Mouse (Mus musculus) adrenal gland, adult 2 months (tissue): ENCODE results near the gene Dgki. TPM values are rescaled to one million over a fixed set of nuclear protein-coding genes. Genes with fewer than 3 reads are reported as not detected.
"Not testable (repeated sequence)": the region's sequence is repeated elsewhere in the genome, so short reads cannot be mapped to it uniquely, and the experiment has no call there.

Source experiments
- DNase-seq: peaks from one replicate; pipeline ENCODE4 v3.0.0; 2021
- polyA plus RNA-seq: library from polyadenylated mRNA; depleted of rRNA; stranded (reverse); fragments of >200 nt; gene quantifications from 2 replicates; pipeline ENCODE4 v1.2.3, GENCODE M21; 2012
- total RNA-seq, 2 experiments: library from RNA; stranded (reverse); gene quantifications; 2 replicates each; pipeline ENCODE4 v1.2.3; 2021

Dgki gene
- total and polyA plus RNA-seq, 3 experiments: 0.53 to 2.6 (median 2.0) TPM

DNA sequence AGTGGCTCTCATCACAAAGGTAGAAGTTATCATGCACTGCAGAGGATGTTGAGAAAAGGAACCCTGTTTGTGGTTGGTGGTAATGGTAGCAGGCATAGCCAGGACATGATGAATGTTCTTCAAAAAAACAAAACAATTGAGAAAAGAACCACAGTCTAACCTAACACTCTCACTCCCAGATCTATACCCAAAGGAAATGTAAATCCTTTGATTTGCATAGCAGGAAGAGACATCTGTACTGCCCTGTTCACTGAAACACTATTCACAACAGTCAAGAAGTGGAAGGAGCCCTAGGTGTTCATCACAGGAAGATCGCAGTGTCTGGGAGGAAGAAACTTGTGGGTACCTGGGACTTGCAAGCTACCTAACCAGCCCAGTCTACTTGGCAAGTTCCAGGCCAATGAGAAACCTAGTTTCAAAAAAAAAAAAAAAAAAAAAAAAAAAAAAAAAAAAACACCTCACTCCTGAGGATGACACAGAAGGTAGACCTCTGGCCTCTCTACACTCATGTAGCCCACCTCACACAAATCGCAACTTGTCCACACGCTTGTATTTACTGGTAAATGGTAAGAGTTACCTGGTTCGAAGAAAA is 152.5 kb downstream of the Dgki start:
- no peak for DNase-seq

DNA sequence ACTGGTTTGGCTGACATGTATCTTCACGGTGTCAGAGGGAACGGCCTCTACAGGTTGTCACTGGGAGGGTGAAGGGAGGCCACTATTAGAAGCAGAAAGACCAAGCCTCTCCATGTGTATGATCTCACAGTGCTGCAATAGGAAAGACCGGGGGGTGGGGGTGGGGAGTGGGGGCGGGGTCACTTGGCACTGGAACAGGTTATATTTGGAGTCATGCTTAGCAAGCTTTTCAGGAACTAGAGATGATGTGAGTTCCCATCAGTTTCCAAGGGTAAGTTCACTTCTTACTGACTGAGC is 156.2 kb downstream of the Dgki start:
- DNase-seq: no peak

DNA sequence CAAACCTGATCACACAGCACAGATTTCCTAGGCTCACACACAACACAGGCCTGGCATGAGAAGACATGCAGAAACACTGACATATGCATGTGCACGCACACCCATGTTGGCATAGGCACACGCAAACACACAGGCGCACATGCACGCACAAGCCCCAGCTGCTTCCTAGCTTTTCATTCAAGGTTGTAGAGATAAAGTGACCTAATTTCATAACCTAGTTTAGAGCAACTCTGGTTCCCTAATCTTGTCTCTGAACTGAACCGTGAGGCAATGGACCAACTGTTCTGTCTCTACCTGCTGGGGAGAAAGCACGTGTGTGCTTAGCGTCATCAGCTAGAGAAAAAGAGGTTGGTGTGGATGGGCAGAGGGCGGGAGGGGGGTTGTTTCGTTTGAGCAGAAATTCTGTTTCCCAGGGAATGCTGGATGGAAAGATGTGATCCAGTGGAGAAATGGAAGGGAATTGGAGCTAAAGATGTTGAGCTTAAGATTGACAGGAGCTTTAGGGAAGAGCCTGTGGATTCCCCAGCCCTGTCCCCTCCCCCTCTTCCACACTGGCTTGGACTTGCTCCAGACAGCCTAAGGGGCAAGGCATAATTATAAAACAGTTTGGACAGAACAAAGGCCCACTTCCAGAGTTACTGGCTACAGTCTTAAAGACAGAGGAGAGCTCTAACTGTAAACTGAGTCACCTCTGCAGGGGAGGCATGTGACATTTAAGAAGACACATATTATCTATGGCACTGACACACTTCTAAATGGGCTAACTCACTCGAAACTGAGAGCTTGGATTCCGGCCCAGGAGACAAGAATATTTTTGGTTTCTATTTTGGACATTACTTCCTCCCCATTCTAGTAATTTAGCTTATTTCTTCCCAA is 156.8 kb downstream of the Dgki start:
- peak; percentile 54 for DNase-seq

DNA sequence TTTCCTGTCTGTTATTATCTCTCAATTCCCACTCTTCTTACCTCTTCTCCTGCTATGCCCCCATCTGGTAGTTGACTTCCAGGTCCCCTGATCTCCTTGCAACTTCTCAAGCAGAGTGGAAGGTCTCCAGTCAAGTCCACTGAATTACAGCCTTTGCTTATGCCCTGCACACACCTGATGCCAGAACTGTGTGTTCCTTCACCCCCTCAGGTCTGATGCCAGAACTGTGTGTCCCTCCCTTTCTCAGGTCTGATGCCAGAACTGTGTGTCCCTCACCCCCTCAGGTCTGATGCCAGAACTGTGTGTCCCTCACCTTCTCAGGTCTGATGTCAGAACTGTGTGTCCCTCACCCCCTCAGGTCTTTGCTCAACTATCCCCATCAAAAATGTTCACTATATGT is 161.2 kb downstream of the Dgki start:
- no peak for DNase-seq

DNA sequence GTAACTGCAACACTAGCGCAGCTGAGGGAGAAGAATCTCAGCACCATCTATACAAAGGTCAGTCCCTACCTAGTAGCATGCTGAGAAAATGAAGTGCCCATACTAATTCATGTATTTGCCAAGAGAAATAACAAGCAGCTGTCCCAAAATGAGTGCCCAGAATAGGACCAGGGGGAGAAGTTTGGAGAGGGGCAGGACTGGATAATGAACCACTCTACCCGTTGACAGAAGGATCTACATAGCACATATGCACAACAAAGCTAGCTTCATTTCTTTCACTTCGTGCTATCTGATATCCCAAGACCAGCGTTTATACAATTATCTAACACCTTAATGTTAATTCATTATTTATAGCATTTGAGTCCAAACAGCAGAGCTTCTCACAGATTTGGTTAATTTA is 168.7 kb downstream of the Dgki start:
- DNase-seq: no peak

DNA sequence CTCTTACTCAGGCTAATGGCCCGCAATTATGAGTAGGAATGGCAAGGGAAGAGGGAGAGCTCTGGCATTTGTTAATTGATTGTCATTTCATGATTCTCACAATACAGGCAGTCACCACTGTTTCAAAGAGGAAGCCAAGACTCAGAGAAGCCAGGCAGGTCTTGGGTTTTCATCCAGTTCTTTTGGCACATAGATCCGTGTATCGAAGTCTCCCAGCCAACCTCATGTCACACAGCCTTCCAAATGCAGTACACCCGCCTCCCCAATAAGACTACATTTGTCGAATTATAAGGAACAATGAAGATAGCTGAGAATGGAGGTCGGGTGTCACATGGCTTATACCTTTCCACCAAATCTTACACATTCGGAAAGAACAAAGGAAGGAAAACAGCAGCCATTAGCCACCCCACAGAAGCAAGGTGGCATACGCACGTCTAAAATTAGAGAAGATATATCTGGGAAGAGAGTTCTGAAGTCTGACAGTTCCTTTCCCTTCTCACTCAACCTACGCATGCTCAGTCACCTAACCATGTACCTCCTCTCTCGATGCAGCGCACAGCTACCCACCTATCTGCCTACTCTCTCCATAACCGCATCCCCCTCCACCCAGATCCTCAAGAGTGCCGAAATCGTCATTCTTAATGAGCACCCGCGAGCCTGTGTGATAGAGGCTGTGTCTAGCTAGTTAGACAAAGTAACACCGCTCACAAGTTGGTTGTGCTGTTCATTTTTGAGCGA is 179.4 kb downstream of the Dgki start:
- no peak for DNase-seq

DNA sequence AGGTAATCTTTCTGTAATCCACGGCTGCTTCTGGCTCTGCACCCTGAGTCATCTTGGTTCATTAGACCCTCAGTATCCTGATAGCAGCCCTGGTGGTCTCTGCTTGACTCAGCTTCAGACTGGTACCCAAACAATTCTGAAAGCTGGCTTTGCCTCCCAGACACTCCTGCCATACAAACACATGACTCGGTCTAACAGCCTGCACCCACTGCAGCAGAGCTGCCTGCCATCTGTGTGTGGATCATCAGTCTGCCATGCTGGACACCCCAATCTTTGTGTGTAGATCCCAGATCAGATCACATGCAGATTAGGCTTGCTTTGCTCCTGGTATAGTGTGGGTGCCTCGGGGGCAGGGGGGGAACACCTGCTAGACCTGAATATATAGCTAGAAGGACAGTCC is 180.8 kb downstream of the Dgki start:
- DNase-seq: no peak

DNA sequence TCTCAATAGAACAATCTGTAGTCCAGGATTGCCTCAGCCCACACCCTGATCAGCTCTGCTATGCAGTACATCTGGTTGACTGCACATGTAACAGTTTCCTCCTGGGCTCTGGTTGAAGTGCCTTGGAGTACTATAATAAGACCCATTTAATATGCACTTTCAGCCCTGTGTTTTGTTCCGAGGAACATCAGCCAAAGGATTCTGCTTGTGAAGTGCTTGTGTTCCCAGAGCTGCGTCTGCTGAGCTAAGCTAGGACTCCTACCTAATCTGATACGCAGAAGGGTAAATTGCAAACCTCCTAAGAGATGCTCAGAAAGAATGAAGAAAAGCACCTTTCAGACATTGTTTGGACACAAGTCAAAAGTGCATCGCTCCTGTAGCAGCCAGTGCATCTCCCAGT is 186.9 kb downstream of the Dgki start:
- DNase-seq: no peak

DNA sequence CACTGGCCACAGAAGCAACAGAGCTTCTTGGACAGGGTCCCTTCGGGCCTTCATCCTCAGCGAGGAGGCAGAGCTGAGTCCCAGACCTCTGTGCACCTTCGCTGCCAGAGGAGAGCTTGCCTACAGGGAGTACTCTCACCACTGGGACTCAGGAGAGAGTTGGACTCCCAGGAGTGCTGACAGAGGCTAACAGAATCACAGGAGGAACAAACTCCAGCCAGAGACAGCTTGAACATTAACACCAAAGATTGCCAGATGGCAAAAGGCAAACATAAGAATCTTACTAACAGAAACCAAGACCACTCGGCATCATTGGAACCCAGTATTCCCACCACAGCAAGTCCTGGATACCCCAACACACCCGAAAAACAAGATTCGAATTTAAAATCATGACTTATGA is 193.7 kb downstream of the Dgki start:
- DNase-seq: not testable (repeated sequence)

DNA sequence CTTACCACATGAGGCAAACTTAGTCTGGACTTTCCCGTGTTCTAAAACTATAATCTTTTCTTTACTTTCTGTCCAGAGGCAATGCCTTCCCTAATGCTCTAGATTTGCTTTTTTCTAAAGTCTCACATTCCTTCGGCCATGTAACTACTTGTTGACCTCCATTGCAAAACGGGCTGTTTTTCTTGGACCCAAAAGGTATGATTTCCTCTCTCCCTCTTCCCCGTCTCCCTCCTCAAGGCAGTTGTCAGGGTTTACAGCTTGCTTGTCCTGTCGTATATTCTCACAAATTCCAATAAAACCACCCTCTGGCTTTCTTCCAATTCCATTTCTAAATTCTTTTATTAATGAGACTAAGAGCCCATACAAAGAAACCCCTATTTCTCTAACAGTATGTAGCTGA is 199.6 kb downstream of the Dgki start:
- no peak for DNase-seq

DNA sequence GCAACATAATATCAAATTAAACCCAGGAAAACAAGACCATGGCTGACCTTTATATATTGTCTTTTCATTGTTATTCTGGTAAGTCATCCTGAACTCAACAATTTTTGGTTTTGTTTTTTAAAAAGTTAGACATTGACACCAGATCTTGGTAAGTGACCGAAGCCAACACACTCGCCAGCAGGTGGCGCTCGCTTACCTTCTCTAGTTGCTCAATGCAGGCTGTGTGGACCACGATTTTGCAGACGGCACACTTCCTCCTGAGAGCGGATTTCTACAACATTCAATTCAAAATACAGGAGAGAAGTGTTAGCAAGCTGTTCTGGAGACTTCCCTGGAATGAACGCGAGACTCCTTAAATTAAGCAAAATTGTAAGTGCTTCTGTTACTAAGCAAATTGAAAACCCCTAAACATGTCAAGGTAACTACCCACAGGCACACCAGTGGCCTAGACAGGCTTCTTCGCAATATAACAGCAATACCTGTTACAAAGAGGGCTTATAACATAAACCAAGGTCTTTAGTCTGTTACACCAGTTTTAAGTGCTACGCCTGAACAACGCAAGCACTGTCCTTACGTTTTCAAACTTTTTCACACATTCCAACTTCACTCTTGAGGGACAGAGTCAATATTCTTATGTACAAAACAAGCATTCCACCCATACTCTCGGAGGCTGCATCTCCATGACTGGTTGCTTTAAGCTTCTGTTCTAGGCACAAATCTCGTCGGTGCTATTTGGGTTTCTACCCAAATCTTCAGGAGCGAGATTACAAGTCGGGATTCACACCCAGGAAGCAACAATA is 202.4 kb downstream of the Dgki start:
- DNase-seq: peak; percentile 78

DNA sequence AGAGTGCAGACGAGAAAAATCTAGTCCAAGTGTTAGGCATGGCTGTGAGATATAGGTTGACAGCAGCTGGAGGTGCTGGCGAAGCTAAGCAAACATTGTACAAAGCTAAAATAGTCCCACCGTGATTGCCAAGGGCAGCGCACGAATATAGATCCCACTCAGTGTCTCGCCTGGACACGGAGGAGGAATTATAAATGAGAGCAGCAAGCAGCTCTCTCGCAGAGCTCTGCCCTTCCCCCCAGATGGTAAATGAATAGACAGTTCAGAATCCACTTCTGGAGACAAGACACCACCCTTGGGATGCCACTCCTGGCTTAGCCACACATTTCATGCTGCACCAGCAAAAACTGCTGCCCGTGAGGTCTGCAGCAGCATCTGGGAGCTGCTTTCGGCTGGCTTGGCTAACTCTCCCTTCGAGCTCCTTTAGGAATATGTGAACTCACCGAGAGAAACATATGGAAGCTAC is 203.1 kb downstream of the Dgki start:
- DNase-seq: no peak

DNA sequence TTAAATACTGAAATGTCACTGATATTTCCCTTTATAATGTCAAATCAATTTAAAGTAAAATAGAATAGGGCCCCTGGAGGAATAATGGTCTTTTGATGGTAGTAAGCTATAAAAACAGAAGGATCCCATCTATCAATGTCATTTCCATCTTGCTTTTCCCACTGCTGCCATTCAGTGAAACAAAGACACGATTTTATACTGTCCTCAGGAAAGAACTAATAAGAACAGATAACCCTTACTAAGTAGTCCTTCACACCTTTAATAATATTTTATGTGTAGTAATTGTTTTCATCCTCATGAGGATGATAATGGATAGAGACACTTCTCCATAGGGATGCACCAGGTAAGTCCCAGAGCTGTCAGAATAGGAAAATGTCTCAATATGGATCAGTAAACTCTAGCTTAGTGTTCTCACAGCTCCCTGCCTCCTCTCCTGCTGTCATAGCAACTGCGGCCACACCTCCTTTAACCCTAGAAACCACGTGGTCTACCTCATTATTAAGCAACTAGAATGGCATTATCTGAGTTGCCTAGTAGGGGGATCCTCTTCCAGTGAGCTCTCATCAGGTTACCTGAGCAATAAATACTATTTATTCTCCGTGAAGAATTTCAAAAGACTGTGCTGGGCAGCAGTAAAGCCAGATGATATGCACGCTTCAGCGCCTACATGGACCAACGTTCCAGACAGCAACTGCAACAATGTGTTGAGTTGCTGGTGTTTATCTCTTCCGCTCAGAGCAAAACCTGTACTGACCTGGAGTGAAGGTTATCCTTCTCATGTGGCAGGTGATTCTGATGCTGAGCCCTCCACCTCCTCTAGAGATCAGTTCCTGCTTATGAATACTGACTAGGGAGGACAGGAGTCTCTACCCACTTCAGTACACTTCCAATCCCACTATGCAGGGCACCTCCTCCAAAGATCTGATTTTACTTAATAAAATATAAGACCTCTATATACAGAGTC is 210.6 kb downstream of the Dgki start:
- DNase-seq: no peak

DNA sequence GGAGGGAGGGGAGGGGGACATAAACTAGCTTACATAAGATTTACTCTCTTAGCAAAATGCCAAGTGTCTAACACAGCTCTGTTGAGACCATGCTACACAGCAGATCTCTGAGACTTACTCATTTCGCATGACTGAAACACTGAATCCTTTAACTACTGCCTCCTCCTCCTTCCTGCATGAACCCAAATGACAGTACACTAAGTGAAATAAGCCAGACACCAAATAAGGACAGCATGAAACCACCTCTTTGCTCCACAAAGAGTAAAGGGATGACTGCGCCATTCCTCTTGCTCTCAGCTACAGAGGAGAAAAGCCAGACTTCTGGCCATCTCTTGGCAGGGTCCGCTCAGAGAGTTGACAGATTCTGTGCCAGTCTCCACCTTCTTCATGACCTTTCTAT is 217.0 kb downstream of the Dgki start:
- DNase-seq: no peak

DNA sequence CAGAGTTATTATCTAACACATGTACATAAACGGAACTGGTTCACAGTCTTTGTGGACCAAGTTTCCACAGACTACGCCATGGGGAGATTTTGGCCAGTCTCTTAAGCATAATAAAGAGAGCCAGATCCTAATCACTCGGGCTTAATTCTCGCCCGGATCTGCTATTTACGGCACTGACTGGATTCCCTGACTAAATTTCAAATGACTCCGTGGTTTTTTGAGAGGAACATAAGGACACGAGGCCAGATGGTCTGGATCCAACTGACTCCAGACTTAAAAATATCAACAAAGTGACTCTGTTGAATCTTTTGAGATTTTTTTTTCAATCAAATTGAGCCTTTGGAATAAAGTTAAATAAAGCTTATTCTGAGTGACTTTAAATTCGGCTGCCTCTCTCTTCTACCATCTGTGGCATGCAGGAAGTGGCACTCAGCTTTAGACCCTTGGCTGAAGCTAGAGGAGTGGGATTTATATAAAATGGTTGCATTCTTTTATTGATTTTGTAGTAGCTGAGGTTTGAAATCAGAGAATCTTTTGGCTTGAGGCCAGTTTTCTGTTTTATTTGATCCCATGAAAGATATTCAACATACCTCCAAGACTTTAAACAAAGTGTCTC is 227.5 kb downstream of the Dgki start:
- no peak for DNase-seq

DNA sequence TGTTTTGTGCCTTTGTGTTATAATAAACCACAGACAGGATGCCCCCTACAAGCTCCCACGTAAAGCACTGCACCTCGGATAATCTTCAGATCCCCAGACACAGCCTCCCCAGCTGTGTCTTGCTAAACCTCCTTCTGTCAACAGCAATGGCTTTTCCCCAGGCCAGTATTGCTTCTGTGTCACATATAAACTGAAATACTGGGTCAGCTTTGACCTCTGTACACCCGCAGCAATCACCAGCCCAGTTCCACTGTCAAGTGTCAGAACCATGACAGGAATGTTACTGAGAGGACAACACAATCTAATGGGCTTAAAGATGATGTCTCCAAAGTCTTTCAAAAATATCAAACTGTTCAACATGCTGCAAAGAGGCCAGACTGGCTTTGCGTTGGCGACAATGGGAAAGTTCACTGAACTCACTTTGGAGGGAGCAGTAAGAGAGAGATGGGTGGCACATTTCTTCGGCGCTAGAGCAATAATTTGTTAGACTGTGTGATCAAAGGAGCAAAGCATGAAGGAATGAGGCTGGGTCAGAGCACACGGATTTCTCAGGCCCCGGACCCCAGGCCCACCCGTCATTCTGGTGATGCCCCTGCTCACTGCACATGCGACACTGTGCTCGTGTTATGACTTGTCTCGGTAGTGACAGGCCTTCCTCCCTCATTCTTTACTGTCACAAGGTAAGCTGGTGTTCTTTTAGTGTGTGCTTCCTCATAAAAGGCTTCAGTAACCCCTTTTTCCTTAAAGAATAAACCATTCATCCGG is 230.0 kb downstream of the Dgki start:
- no peak for DNase-seq

DNA sequence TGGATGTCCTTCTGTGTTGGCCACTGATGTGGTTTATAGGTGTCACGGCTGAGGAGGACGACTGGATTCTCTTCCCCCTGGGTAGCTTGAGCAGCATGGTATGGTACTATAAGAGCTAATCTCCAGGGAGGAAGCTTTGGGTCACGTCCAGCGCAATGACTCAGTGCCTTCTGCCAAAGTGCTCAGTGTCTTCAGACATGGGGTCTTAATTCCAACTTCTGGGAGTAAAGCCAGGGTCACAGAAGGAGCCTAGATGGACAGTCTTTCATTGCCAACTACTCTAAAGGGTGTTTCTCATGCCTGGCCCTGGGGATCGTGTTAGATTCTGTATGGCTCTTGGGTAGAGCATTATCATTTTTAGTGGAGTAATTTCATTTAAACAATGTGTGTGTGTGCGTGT is 231.2 kb downstream of the Dgki start:
- no peak for DNase-seq

DNA sequence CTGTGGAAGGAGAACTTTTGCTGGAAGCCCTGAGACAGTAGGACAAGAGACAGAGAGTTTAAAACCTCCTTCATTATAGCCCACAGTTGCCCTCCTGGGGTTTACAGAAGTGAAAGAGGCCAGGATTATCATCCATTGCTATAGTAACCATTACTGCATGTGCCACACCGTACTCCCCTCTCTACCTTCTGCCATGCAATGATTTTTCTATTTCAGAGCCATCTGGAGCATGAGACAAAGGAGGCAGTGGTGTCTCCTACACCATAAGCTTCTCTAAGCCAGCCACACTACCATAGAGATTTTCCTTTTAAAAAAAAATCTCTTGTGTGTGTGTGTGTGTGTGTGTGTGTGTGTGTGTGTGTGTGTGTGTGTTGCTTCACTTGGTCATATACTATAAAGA is 232.6 kb downstream of the Dgki start:
- no peak for DNase-seq

DNA sequence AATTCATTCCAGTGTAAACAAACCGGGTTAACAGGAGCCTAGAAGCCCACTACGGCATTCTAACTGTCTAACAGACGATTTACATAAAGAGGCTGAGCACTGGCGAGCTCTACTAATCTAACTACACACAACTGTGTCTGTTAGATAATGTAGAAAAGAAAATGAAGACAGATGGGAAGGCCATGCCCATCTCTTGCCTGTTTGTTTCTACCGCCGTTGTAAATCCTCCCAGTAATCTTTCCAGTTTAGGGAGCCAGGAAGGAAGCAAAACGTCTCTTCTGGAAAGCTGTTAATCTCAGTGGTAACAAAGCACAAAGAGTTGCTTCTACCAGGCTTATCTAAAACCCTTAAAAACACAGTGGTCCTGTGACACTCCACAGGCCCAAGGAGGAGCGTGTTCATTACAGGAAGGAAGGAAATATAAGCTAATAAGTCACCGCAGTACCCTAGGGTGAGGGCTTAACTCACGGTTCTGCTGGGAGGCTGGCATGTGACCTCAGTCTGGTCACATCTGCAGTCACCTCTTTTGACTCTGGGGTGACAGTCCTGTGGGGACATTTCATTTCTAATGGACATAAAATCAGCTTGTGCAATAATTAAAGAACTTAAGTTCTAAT is 235.7 kb downstream of the Dgki start:
- DNase-seq: no peak
